17 mouse cellular contexts compared by ENCODE assay signal in genomic region chr11:115619949-115620348, GRCm38 (mm10).
"Had no signal": no experiment of that assay in that cellular context is flagged by ENCODE, and none has a peak within 500 bp of the region (broad histone marks: within the 10 kb centered on the region; RNA-seq: fewer than 3 reads in every experiment).

No protein-coding gene starts in this region.

- H3K4me2 ChIP-seq: lung, embryonic 15.5 days; midbrain, embryonic 11.5 days; midbrain, embryonic 13.5 days; midbrain, embryonic 15.5 days; neural tube, embryonic 12.5 days; stomach, embryonic 15.5 days had no signal

- H3K27me3 ChIP-seq: lung, embryonic 15.5 days; megakaryocyte, embryonic 14.5 days; neural tube, embryonic 12.5 days; stomach, embryonic 15.5 days had no signal

- H3K9ac ChIP-seq: lung, embryonic 15.5 days; midbrain, embryonic 13.5 days; midbrain, embryonic 15.5 days; neural tube, embryonic 12.5 days; stomach, embryonic 15.5 days had no signal

- H3K9me3 ChIP-seq: lung, embryonic 15.5 days; megakaryocyte, embryonic 14.5 days; midbrain, embryonic 13.5 days; midbrain, embryonic 15.5 days; neural tube, embryonic 12.5 days; stomach, embryonic 15.5 days had no signal

- H3K4me3 ChIP-seq: lung, embryonic 15.5 days; megakaryocyte, embryonic 14.5 days; midbrain, embryonic 13.5 days; midbrain, embryonic 15.5 days; neural tube, embryonic 12.5 days; stomach, embryonic 15.5 days had no signal

- H3K27ac ChIP-seq: lung, embryonic 15.5 days; macrophage; midbrain, embryonic 13.5 days; midbrain, embryonic 15.5 days; neural tube, embryonic 12.5 days; stomach, embryonic 15.5 days; stomach, postnatal 0 days had no signal

- H3K4me1 ChIP-seq: lung, embryonic 15.5 days; midbrain, embryonic 13.5 days; midbrain, embryonic 15.5 days; neural tube, embryonic 12.5 days had no signal

- ATAC-seq: lung, postnatal 0 days; midbrain, embryonic 13.5 days; midbrain, embryonic 15.5 days had no signal

- DNase-seq: lung, adult 2 months; lung, postnatal 14 days; lung, postnatal 36 days; right cerebral cortex, postnatal 14 days; thymus, adult 2 months; thymus, postnatal 25 days; thymus, postnatal 4 days had no signal
